Mouse (Mus musculus): ENCODE measurements at regions not wholly inside any gene's neighbourhood (a gene's known extent, or its start where the extent isn't known, plus 50 kb on each side); places are given as distances from the start of the nearest gene placed in this dataset.

DNA sequence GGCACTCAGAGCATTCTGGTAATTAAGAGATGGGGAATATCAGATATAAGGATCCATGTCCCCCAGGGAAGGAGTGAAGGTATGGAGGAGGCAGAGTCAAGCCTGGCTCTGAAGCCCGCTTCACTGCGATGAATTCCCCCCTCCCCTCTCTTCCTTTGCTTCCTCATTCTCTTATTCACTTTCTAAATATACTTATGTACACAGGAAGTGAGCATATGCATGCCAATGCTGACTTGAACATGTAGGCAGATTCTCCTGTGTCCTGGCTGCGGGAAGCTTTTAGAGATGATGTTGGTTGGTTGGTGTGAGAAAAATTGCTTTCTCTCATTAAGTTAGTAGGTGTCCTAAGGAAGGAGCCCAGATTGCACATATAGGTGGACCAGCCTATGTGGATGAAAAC lies 192.1 kb downstream of the Tex29 start:
- H3K27ac ChIP-seq (ENCODE audit: control insufficient read depth, low read depth, low read length): no peak overlapping the region
- no peaks in the 10 kb centered on the region for H3K36me3 ChIP-seq (ENCODE audit: control insufficient read depth in 1 of 2, insufficient read depth in 2 of 2, low read length in 2 of 2)

DNA sequence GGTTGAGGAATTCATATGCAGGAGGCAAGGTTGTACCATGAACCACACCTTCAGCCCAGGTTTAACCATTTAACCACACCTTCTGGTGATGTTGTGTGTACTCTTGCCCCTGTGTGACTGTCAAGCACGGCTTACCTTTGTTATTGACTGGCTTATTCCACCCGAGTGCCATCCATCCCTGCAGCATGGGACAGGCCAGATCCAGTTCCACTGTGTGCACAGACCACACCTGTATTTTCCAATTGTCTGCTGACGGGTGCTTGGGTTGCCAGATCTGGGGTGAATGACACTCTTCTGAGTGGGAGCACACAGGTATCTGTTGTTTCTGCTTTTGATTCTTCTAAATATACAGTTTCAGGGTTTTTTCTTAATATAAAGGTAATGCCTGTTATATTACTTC lies 196.1 kb downstream of the Tex29 start:
- TF ChIP-seq HCFC1 (IDR thresholded peaks at IDR 0.05; ENCODE audit: low read depth, low read length): no peak
- TF ChIP-seq MYC (IDR thresholded peaks at IDR 0.05; ENCODE audit: low read depth, low read length): no peak
- no peak for TF ChIP-seq ETS1 (IDR thresholded peaks at IDR 0.05; ENCODE audit: low read depth, low read length)
- no peak for TF ChIP-seq ZC3H11A (IDR thresholded peaks at IDR 0.05; ENCODE audit: low read depth, low read length)
- no peak for TF ChIP-seq E2F4 (IDR thresholded peaks at IDR 0.05; ENCODE audit: borderline replicate concordance, low read depth, low read length)
- TF ChIP-seq ELF1 (IDR thresholded peaks at IDR 0.05; ENCODE audit: low read depth, low read length): no peak
- no peak for TF ChIP-seq POLR2A (IDR thresholded peaks at IDR 0.05; ENCODE audit: control insufficient read depth in 1 of 2, insufficient read depth in 1 of 2, low read depth in 1 of 2, low read length in 2 of 2, poor library complexity in 1 of 2)
- no peak for TF ChIP-seq CTCF (IDR thresholded peaks at IDR 0.05 in 2 of 3, conservative IDR thresholded peaks at IDR 0.05 in 1 of 3; ENCODE audit: control insufficient read depth in 1 of 3, insufficient read depth in 1 of 3, low read depth in 2 of 3, low read length in 3 of 3, poor library complexity in 1 of 3, severe bottlenecking in 1 of 3)
- no peak for TF ChIP-seq UBTF (IDR thresholded peaks at IDR 0.05; ENCODE audit: borderline replicate concordance, insufficient read depth, low read depth, low read length)
- no peak for TF ChIP-seq POLR2AphosphoS2 (IDR thresholded peaks at IDR 0.05; ENCODE audit: low read length)
- no peak for TF ChIP-seq CHD2 (IDR thresholded peaks at IDR 0.05; ENCODE audit: low read length)
- no peak for TF ChIP-seq KAT2A (conservative IDR thresholded peaks at IDR 0.05; ENCODE audit: low read depth, low read length)
- TF ChIP-seq TBP (IDR thresholded peaks at IDR 0.05; ENCODE audit: low read depth, low read length): no peak
- no peak for TF ChIP-seq GATA1 (IDR thresholded peaks at IDR 0.05; ENCODE audit: low read depth, low read length)
- TF ChIP-seq USF2 (IDR thresholded peaks at IDR 0.05; ENCODE audit: borderline replicate concordance in 1 of 2, insufficient read depth in 1 of 2, low read depth in 1 of 2, low read length in 2 of 2): no peak
- no peak for TF ChIP-seq EP300 (IDR thresholded peaks at IDR 0.05; ENCODE audit: low read depth in 1 of 2, low read length in 2 of 2)
- no peak for TF ChIP-seq SIN3A (IDR thresholded peaks at IDR 0.05; ENCODE audit: low read length)
- Histone ChIP-seq H3K36me3 (ENCODE audit: control insufficient read depth in 1 of 2, insufficient read depth in 2 of 2, low read length in 2 of 2) (no peaks in the 10 kb centered on the region), H3K79me2 (ENCODE audit: control insufficient read depth, insufficient read depth, low read length, poor library complexity) (no peaks in the 10 kb centered on the region), H3K27me3 (ENCODE audit: control insufficient read depth in 1 of 2, insufficient read depth in 2 of 2, low read length in 2 of 2) (no peaks in the 10 kb centered on the region), H3K9me3 (replicated peaks; ENCODE audit: insufficient read depth, low read length) (no peaks in the 10 kb centered on the region), H3K4me1 (ENCODE audit: control insufficient read depth in 1 of 2, insufficient read depth in 2 of 2, low read length in 2 of 2) (no peaks in the 10 kb centered on the region), H3K4me3 (ENCODE audit: control insufficient read depth in 1 of 2, insufficient read depth in 1 of 2, low read depth in 2 of 2, low read length in 2 of 2) (no peak overlapping the region), H3K9ac (ENCODE audit: control insufficient read depth, low read depth, low read length, poor library complexity, severe bottlenecking) (no peak overlapping the region), H3K27ac (ENCODE audit: control insufficient read depth, low read depth, low read length) (no peak overlapping the region)
- no peak for DNase-seq (ENCODE audit: low read depth, low spot score)

More for the DNA sequence above, 192.1 kb downstream of the Tex29 start:
- H3K79me2 ChIP-seq (ENCODE audit: control insufficient read depth, insufficient read depth, low read length, poor library complexity): no peaks in the 10 kb centered on the region
- no peak for DNase-seq (ENCODE audit: low read depth, low spot score)
- no peaks in the 10 kb centered on the region for H3K27me3 ChIP-seq (ENCODE audit: control insufficient read depth in 1 of 2, insufficient read depth in 2 of 2, low read length in 2 of 2)
- no peaks in the 10 kb centered on the region for H3K4me1 ChIP-seq (ENCODE audit: control insufficient read depth in 1 of 2, insufficient read depth in 2 of 2, low read length in 2 of 2)
- TF ChIP-seq BHLHE40 (IDR thresholded peaks at IDR 0.05; ENCODE audit: borderline replicate concordance, low read depth, low read length) (no peak), TCF12 (IDR thresholded peaks at IDR 0.05; ENCODE audit: low read depth, low read length) (no peak), JUND (IDR thresholded peaks at IDR 0.05; ENCODE audit: low read depth, low read length) (no peak), E2F4 (IDR thresholded peaks at IDR 0.05; ENCODE audit: borderline replicate concordance, low read depth, low read length) (no peak), MEF2A (IDR thresholded peaks at IDR 0.05; ENCODE audit: extremely low read depth, insufficient replicate concordance, low read depth, low read length, poor library complexity, severe bottlenecking) (no peak), ZC3H11A (IDR thresholded peaks at IDR 0.05; ENCODE audit: low read depth, low read length) (no peak), ZKSCAN1 (IDR thresholded peaks at IDR 0.05; ENCODE audit: low read depth, low read length) (no peak), SIN3A (IDR thresholded peaks at IDR 0.05; ENCODE audit: low read length) (no peak), NELFE (IDR thresholded peaks at IDR 0.05; ENCODE audit: low read depth, low read length) (no peak), EP300 (IDR thresholded peaks at IDR 0.05; ENCODE audit: low read depth in 1 of 2, low read length in 2 of 2) (no peak), NRF1 (IDR thresholded peaks at IDR 0.05; ENCODE audit: insufficient read depth, low read depth, low read length, poor library complexity, severe bottlenecking) (no peak), RCOR1 (IDR thresholded peaks at IDR 0.05; ENCODE audit: low read depth, low read length) (no peak), ZMIZ1 (IDR thresholded peaks at IDR 0.05; ENCODE audit: low read depth, low read length) (no peak), GABPA (IDR thresholded peaks at IDR 0.05; ENCODE audit: low read depth, low read length) (no peak)
- no peak overlapping the region for H3K9ac ChIP-seq (ENCODE audit: control insufficient read depth, low read depth, low read length, poor library complexity, severe bottlenecking)
- no peaks in the 10 kb centered on the region for H3K9me3 ChIP-seq (replicated peaks; ENCODE audit: insufficient read depth, low read length)
- H3K4me3 ChIP-seq (ENCODE audit: control insufficient read depth in 1 of 2, insufficient read depth in 1 of 2, low read depth in 2 of 2, low read length in 2 of 2): no peak overlapping the region

Measured in MEL (cell line).